Mouse (Mus musculus): ENCODE results near the gene Gm10382.

Gene Gm10382

GRCm38 (mm10) chr5:125389131-125389578, at the start of gene Gm10382:
Gene Gm10382 (plus strand): TSS chr5:125389322.
- peak; percentile 84 for DNase-seq (ENCODE audit: low spot score)

GRCm38 (mm10) chr5:125339851-125340531, 49.1 kb upstream of the Gm10382 start:
- DNase-seq (ENCODE audit: low spot score), result peak; percentile 57

GRCm38 (mm10) chr5:125340547-125341262, 48.4 kb upstream of the Gm10382 start, which contains the start of gene Scarb1:
Gene Scarb1 (minus strand): TSS chr5:125341094.
- DNase-seq (ENCODE audit: low spot score), result peak; percentile 87

- no peak for DNase-seq (ENCODE audit: low spot score)
Observed at GRCm38 (mm10) chr5:125341459-125342090, 47.5 kb upstream of the Gm10382 start.

- DNase-seq (ENCODE audit: low spot score), result no peak
Observed at GRCm38 (mm10) chr5:125344296-125344695, 44.8 kb upstream of the Gm10382 start.

- DNase-seq (ENCODE audit: low spot score), result no peak
Observed at GRCm38 (mm10) chr5:125348067-125348466, 41.1 kb upstream of the Gm10382 start.

GRCm38 (mm10) chr5:125348487-125348886, 40.6 kb upstream of the Gm10382 start:
- no peak for DNase-seq (ENCODE audit: low spot score)

- no peak for DNase-seq (ENCODE audit: low spot score)
Observed at GRCm38 (mm10) chr5:125349391-125349790, 39.7 kb upstream of the Gm10382 start.

- no peak for DNase-seq (ENCODE audit: low spot score)
Observed at GRCm38 (mm10) chr5:125351057-125351456, 38.1 kb upstream of the Gm10382 start.

- no peak for DNase-seq (ENCODE audit: low spot score)
Observed at GRCm38 (mm10) chr5:125351939-125352338, 37.2 kb upstream of the Gm10382 start.

GRCm38 (mm10) chr5:125352781-125353294, 36.3 kb upstream of the Gm10382 start:
- DNase-seq (ENCODE audit: low spot score), result no peak

GRCm38 (mm10) chr5:125354885-125355492, 34.1 kb upstream of the Gm10382 start:
- no peak for DNase-seq (ENCODE audit: low spot score)

GRCm38 (mm10) chr5:125355650-125356049, 33.5 kb upstream of the Gm10382 start:
- no peak for DNase-seq (ENCODE audit: low spot score)

- DNase-seq (ENCODE audit: low spot score), result no peak
Observed at GRCm38 (mm10) chr5:125357543-125358269, 31.4 kb upstream of the Gm10382 start.

GRCm38 (mm10) chr5:125358270-125358608, 30.9 kb upstream of the Gm10382 start:
- no peak for DNase-seq (ENCODE audit: low spot score)

GRCm38 (mm10) chr5:125360566-125360965, 28.6 kb upstream of the Gm10382 start:
- no peak for DNase-seq (ENCODE audit: low spot score)

- peak; percentile 55 for DNase-seq (ENCODE audit: low spot score)
Observed at GRCm38 (mm10) chr5:125360981-125361510, 28.1 kb upstream of the Gm10382 start.

- DNase-seq (ENCODE audit: low spot score), result no peak
Observed at GRCm38 (mm10) chr5:125363894-125364293, 25.2 kb upstream of the Gm10382 start.

- DNase-seq (ENCODE audit: low spot score), result no peak
Observed at GRCm38 (mm10) chr5:125364851-125365429, 24.2 kb upstream of the Gm10382 start.

- no peak for DNase-seq (ENCODE audit: low spot score)
Observed at GRCm38 (mm10) chr5:125368156-125368555, 21.0 kb upstream of the Gm10382 start.

GRCm38 (mm10) chr5:125368568-125368967, 20.6 kb upstream of the Gm10382 start:
- no peak for DNase-seq (ENCODE audit: low spot score)

All from testis, postnatal 14 days (tissue).